Mouse (Mus musculus) testis, adult 2 months (tissue): Measurements from ENCODE around the gene D5Ertd577e.
"Not testable (repeated sequence)": the region's sequence is repeated elsewhere in the genome, so short reads cannot be mapped to it uniquely, and the experiment has no call there.

ENCODE experiments used
- CTCF ChIP-seq: fragments of 200-500 bp; IDR thresholded peaks from 2 replicates; pipeline ENCODE4 v1.5.1; 2012; ENCODE audit warnings: low read depth, mild to moderate bottlenecking, inconsistent platforms, low read length, moderate library complexity; ENCODE audit not compliant: control insufficient read depth, insufficient read depth, insufficient replicate concordance
- POLR2A ChIP-seq: fragments of 200-500 bp; IDR thresholded peaks from 2 replicates; pipeline ENCODE4 v1.6.1; 2012; ENCODE audit warnings: low read depth, mild to moderate bottlenecking, inconsistent platforms, low read length, moderate library complexity; ENCODE audit not compliant: control insufficient read depth

DNA sequence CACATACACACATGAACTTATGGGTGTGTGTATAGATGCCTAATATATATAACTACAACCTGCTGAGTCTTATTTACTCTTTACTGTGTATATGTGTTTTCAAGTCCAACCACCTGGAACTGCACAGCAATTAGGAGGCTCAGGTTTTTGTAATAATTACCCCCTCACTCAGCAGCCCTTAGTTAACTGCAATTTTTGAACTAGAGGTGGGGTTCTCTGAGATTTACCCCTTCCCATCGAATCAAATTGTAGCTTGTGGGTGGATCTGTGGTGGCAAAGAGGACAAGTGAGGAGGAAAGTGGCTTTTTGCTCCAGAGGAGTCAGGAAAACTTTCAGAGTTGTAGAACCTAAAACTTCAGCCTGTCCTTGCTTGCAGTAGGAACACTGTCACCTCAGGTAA lies at the start of gene D5Ertd577e:
- TF ChIP-seq POLR2A, CTCF: not testable (repeated sequence)
